Mouse (Mus musculus): ENCODE measurements around the gene Mesp1.

GRCm38 (mm10) chr7:79835196-79835595 lies 41.6 kb upstream of the Mesp1 start:
- no peak for TF ChIP-seq CTCF (IDR thresholded peaks at IDR 0.05; ENCODE audit: borderline replicate concordance, extremely low read depth, insufficient read depth, insufficient read length)
- no peak for TF ChIP-seq POLR2A (IDR thresholded peaks at IDR 0.05; ENCODE audit: borderline replicate concordance, extremely low read depth, insufficient read depth, insufficient read length, poor library complexity, severe bottlenecking)
